Mouse (Mus musculus) left cerebral cortex, adult 8-10 months (tissue): Measurements from ENCODE around the gene G430095P16Rik. TPM values are rescaled to one million over a fixed set of nuclear protein-coding genes. Genes with fewer than 3 reads are reported as not detected.

Source experiments
- DNase-seq, 2 experiments: peaks; one replicate each; pipeline ENCODE4 v3.0.0; 2022; ENCODE audit warnings: low spot score in 2 of 2
- total RNA-seq, 4 experiments: library from RNA; stranded (reverse); gene quantifications; 2 replicates each; pipeline ENCODE4 v1.2.4; 2022

Gene G430095P16Rik
- total RNA-seq, 4 experiments from 2014 or later: 0.55 TPM; not detected in 3

GRCm38 (mm10) chr8:84702963-84703465, 19.8 kb upstream of the G430095P16Rik start:
- peak in 1 of 2 experiments; percentile 12 for DNase-seq

DNA sequence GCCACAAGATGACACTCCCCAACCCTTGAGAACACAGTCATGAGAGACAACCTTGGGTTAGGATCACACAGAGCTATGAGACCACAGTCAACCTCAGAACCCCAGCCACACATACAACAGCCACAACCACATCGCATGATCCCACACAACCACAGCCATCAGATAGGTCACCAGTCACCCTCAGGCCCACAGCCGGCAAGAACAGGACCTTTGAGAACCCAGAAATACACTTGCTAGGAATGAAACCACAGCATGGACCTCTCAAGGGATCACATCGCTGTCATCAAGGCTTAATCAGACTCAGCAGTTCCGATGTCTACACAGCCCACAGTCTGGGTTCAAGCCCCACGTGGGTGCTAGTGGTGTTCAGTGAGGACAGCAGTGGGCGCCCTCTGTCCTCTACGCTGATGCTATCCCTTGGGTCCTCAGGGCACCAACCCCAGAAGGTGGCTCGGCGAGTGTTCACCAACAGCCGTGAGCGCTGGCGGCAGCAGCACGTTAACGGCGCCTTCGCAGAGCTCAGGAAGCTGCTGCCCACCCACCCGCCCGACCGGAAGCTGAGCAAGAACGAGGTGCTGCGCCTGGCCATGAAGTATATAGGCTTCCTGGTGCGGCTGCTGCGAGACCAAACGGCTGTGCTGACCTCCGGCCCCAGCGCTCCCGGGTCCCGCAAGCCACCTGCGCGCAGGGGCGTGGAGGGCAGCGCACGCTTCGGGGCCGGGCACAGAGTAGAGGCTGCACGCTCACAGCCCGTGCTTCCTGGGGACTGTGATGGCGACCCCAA, 19.1 kb upstream of the G430095P16Rik start:
- DNase-seq: peak in 1 of 2 experiments; percentile 16

GRCm38 (mm10) chr8:84704356-84704755, 18.5 kb upstream of the G430095P16Rik start:
- DNase-seq: no peak

DNA sequence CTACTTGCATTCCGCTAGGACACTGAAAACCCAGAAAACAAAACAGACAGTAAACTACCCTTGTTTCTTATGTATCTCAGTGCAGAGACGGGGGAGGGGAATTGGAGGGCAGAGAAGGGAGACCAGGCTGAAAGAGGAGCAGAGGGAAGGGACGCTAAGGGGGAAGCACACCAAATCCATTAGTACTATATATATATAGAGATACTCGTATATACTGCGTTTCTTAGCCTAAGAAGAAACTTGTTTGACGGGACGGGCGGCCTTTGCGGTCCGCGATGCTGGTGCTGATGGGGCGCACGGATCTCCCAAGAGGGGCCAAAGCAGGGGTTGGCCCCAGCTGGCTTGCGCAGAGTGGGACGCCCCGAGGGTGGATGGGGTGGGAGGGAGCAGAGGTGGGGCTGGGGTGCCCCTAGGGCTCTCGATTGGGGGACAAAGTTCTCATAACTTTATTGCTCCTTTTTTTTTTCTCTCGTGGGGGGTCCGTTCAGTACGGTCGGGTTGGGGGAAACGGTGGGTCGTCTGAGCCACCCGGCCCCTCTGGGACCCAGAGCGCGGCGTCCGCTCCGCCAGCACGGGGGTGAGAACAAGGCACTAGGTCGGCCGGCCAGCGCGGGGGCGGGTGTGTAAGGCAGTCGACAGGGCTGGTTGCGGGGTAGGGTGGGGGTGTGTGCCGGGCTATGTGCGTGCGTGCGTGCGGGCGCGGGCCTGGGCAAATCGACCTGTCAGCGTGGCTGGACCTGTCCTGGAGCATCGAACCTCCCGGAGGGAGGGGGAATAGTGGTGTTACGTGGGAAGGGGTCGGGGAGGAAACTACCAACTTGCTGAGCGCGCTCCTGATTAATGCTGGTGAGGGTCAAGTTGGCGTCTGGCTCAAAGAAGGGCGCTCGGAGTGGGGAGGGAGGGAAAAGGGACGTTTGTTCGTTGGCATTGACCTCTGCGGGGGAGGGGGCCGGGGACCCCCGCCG, 17.7 kb upstream of the G430095P16Rik start:
- no peak for DNase-seq

DNA sequence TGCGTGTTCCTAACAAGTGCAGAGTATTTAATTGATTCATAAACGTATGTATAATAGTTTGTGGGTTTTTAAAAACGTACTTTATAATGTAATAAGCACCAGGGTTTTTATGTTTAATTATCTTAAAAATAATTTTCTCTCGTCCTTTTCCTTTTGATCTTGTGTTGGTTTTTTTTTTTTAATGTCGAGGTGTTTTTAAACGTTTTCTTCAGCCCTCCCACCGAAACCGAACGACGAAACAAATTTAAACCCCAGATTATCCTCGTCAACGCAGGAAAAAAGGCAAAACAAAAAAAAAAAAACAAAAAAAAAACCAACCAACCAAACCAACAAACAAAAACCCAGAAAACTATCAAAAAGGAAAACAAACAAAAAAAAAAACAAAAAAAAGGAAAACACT, 16.8 kb upstream of the G430095P16Rik start:
- no peak for DNase-seq

DNA sequence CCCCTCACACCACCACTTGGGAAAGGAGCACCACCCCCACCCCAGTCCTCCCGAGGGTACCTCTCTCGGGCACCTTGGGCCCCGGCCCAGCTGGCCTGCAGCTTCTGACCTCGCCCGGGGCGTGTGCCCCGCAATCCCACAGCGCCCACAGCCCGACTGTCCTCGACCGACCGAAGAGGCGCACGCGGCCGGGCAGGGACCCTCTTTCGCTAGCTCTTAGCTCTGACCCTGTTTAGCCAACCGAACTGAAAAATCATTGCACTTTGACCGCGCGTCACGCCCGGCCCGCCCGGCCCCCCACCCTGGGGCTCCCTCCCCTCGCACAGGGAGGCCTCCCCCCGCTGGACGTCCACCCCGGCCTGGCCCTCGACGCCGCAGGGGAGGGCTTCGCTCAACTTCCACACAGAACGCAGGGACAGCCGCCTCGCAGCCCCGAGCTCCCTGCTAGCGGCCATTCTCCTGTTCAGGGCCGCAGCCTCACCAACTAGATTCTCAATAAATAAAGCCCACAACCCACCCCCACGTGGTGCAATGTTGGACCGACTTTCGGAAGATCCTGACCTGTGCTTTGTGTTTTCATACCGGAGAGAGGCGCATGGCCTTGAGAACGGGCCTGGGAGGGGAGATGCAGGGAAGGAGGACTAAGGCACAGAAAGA, 16.1 kb upstream of the G430095P16Rik start:
- no peak for DNase-seq

- DNase-seq: no peak
These were observed 15.4 kb upstream of the G430095P16Rik start for GRCm38 (mm10) chr8:84707267-84707883.

DNA sequence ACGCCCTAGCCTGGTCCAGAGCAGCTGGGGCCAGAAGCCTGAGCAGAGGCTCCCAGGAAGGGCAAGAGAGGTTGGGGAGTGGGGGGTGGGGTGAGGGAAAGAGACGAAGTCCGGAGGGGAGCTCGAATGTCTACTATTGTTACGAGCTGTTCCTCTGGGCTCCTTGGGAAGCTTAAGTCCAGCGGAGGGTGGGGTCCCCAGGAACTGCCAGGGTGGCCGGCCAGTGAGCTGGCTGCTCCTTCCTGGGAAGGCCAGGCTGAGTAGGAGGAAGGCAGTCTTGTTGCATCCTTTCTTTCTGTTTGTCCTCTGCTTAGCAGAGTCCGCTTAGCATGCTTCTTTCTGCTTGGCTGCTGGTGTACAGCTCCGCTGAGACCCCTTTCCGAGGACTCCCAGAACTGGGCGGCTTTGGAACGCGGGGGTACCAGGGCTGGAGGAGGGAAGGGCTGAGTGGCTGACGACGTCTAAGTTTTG, 14.7 kb upstream of the G430095P16Rik start:
- no peak for DNase-seq

GRCm38 (mm10) chr8:84708774-84709475, 13.9 kb upstream of the G430095P16Rik start:
- peak; percentile 82 to 85 for DNase-seq

DNA sequence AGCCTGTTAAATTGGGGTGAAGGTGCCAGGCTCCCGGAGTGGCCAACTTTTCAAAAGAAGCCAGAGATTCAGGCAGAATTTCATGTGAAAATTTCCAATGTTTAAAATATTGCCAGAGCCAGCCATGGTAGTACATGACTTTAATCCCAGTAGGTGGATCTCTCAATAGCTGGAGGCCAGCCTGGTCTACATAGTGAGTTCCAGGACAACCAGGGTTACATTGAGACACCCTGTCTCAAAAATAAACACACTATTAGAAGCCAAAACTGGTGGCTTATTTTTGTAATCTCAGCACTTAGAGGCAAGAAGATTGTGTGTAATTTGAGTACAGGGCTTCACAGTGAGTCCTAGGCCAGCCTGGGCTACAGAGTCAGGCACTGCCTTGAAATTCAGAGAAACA, 12.9 kb upstream of the G430095P16Rik start:
- no peak for DNase-seq

- DNase-seq: no peak
These were observed 11.5 kb upstream of the G430095P16Rik start for GRCm38 (mm10) chr8:84711312-84711711.

- no peak for DNase-seq
These were observed 10.7 kb upstream of the G430095P16Rik start for GRCm38 (mm10) chr8:84711933-84712758.

- DNase-seq: peak in 1 of 2 experiments; percentile 3
These were observed 10.1 kb upstream of the G430095P16Rik start for GRCm38 (mm10) chr8:84712759-84713120.

- DNase-seq: no peak
These were observed 9.4 kb upstream of the G430095P16Rik start for GRCm38 (mm10) chr8:84713381-84713780.

GRCm38 (mm10) chr8:84714161-84714560, 8.6 kb upstream of the G430095P16Rik start:
- DNase-seq: no peak

DNA sequence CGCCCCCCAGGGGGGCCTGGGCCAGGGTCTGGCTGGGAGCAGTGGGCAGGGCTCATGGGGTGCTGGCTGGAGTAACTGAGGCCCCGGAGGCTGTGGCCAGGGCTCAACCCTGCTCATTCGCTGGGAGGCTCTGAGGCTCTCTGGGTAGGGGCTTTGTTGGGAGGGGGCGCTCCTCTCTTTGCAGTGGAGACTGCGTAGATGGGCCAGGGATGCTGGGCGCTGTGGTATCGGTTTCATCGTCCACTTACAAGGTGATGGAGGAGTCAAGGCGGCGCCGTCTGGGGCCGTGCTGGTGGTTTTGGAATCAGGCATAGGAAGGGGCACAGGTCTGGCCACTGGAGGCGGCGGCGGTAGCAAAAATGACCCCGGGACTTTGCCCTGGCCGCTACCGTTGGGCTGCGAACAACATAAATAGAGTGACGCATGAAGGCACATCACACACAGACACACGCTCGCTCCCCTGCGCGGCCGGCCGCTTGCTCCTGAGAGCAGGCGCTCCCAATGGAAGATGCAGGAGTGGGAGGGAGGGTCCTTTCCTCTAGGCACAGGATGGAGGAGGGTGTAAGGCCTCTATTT, 6.8 kb upstream of the G430095P16Rik start:
- DNase-seq: no peak

- DNase-seq: no peak
These were observed 6.0 kb upstream of the G430095P16Rik start for GRCm38 (mm10) chr8:84716790-84717189.

DNA sequence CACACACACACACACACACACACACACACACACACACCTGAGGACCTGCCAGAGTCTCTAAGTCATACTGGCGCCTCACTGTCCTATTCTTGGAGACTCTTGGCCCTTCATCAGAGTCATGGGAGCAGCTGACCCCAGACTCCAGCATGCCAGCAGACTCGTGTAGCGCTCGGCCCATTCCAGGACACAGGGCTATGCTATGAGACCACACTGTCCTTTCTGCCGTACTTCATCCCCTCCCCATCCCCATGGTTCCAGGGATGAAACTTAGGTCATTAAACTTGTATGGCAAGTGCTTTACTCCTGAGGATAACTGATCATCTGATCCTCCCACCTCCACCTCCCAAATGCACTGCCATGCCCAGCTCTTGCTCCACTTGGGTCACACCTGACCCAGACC, 4.3 kb upstream of the G430095P16Rik start:
- no peak for DNase-seq
